Mouse (Mus musculus) midbrain, embryonic 16.5 days (tissue): ENCODE measurements around the gene Ppef2. TPM values are rescaled to one million over a fixed set of nuclear protein-coding genes. Genes with fewer than 3 reads are reported as not detected.

Experiments used
- ATAC-seq: fragments of 200-750 bp; cut with Nextera tagmentation; 2 replicates; pipeline ENCODE4 v1.8.0; 2017; ENCODE audit warnings: moderate TSS enrichment
- H3K27ac ChIP-seq: fragments of 300-500 bp; sonication (generic); 2 replicates; pipeline ENCODE4 v1.5.1; 2014; ENCODE audit warnings: mild to moderate bottlenecking, low read length, mixed read lengths
- H3K27me3 ChIP-seq: fragments of 300-500 bp; sonication (generic); 2 replicates; pipeline ENCODE4 v1.6.1; 2014; ENCODE audit warnings: low read depth, low read length, mixed read lengths; ENCODE audit not compliant: control insufficient read depth, insufficient read depth
- H3K36me3 ChIP-seq: fragments of 300-500 bp; sonication (generic); 2 replicates; pipeline ENCODE4 v1.6.1; 2014; ENCODE audit warnings: mild to moderate bottlenecking, low read length, moderate library complexity, mixed read lengths; ENCODE audit not compliant: control insufficient read depth, insufficient read depth
- H3K4me1 ChIP-seq: fragments of 300-500 bp; sonication (generic); 2 replicates; pipeline ENCODE4 v1.6.1; 2014; ENCODE audit warnings: mild to moderate bottlenecking, low read length, mixed read lengths; ENCODE audit not compliant: control insufficient read depth, insufficient read depth
- H3K4me2 ChIP-seq: fragments of 300-500 bp; sonication (generic); 2 replicates; pipeline ENCODE4 v1.6.1; 2014; ENCODE audit warnings: mild to moderate bottlenecking, low read length, mixed read lengths
- H3K4me3 ChIP-seq: fragments of 300-500 bp; sonication (generic); 2 replicates; pipeline ENCODE4 v1.5.1; 2014; ENCODE audit warnings: low read depth, mild to moderate bottlenecking, low read length, moderate library complexity, mixed read lengths
- H3K9ac ChIP-seq: fragments of 300-500 bp; sonication (generic); 2 replicates; pipeline ENCODE4 v1.6.1; 2014; ENCODE audit warnings: low read depth, low read length, mixed read lengths
- H3K9me3 ChIP-seq: fragments of 300-500 bp; sonication (generic); replicated peaks from 2 replicates; pipeline ENCODE4 v1.6.1; 2014; ENCODE audit warnings: mild to moderate bottlenecking, low read length, mixed read lengths; ENCODE audit not compliant: control insufficient read depth, poor library complexity, severe bottlenecking
- WGBS: fragments of 180-500 bp; shearing (Covaris S2); extraction: QIAGEN DNeasy Blood & Tissue Kit; methylation state at CpG from one replicate; pipeline ENCODE4 v1.1.7; 2014; 5-methylcytosine and 5-hydroxymethylcytosine counted together
- polyA plus RNA-seq: library from polyadenylated mRNA; unstranded; fragments of >200 nt; fragmentation: Nextera tagmentation; extraction: Ambion mirVana; gene quantifications from 2 replicates; pipeline ENCODE4 v1.2.1, GENCODE M21; 2015

Gene Ppef2
- polyA plus RNA-seq, result 0.61 and 0.84 TPM in 2 replicates

DNA sequence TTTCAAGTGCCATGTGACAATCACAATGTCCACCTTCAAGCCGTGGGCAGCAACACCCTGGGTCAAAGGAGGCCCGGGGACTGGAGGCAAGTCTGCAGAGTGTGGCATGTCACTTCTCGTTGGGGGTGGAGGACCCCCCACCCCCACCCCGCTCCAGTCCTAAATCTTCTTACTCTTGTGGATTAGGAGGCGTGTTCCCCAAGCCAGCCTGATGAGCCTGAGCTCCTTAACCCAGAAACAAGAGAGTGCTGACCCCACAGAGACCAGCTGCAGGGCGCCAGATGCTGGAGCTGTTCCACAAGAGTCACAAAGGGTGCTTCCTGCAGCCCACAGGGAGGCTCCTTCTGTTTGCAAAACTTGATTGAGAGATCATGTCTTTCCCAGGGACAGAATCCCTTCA lies at the start of gene Ppef2:
TSS of gene Ppef2 (minus strand) at position 61 of the 400 bp plus-strand sequence.
- Histone ChIP-seq H3K27ac (no peak within 1 kb of the TSS), H3K4me3 (no peak within 1 kb of the TSS), H3K9me3 (no peaks in the 10 kb centered on the region), H3K27me3 (no peaks in the 10 kb centered on the region), H3K36me3 (no peaks in the 10 kb centered on the region), H3K4me1 (no peaks in the 10 kb centered on the region), H3K4me2 (no peak within 1 kb of the TSS), H3K9ac (no peak within 1 kb of the TSS)
- 6% methylated on average over 6 of the region's 6 CpGs for WGBS
- no peak for ATAC-seq

DNA sequence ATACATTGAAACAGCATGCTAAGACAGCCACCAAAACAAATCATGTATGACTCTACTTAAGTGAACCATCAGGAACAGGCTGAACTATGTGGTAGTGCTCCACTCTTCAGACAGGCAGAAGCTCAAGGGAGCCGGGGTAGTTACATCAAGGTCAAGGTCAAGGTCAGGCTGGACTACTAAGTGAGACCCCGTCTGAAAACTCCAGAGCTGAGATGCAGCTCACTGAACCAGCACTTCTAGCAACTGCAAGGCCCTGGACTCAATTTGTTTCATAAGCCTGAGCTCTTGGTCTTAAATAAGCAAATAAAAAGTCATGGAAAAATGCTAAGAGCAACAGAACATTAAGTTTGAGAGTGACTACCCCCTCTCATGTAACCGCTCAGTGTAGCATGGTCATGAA lies 48.2 kb upstream of the Ppef2 start:
- no peak for ATAC-seq
- Histone ChIP-seq H3K4me2 (no peak overlapping the region), H3K4me3 (no peak overlapping the region), H3K27me3 (no peaks in the 10 kb centered on the region), H3K9me3 (no peaks in the 10 kb centered on the region), H3K27ac (no peak overlapping the region), H3K4me1 (peaks cover 8% of the 10 kb centered on the region), H3K9ac (no peak overlapping the region), H3K36me3 (peaks cover 43% of the 10 kb centered on the region)
- WGBS, result 87% methylated on average over 3 of the region's 3 CpGs

GRCm38 (mm10) chr5:92302149-92302840 lies 46.2 kb upstream of the Ppef2 start:
- peaks cover 47% of the 10 kb centered on the region for H3K36me3 ChIP-seq
- no peak overlapping the region for H3K4me3 ChIP-seq
- no peak for ATAC-seq
- 93% methylated on average over 13 of the region's 13 CpGs for WGBS
- no peaks in the 10 kb centered on the region for H3K4me1 ChIP-seq
- H3K9me3 ChIP-seq, result no peaks in the 10 kb centered on the region
- no peak overlapping the region for H3K9ac ChIP-seq
- H3K4me2 ChIP-seq, result no peak overlapping the region
- H3K27me3 ChIP-seq, result no peaks in the 10 kb centered on the region
- H3K27ac ChIP-seq, result no peak overlapping the region

- Histone ChIP-seq H3K27ac (no peak overlapping the region), H3K4me2 (no peak overlapping the region), H3K4me1 (no peaks in the 10 kb centered on the region), H3K36me3 (peaks cover 37% of the 10 kb centered on the region), H3K27me3 (no peaks in the 10 kb centered on the region), H3K9me3 (no peaks in the 10 kb centered on the region), H3K4me3 (no peak overlapping the region), H3K9ac (no peak overlapping the region)
- ATAC-seq, result no peak
- 94% methylated on average over 2 of the region's 2 CpGs for WGBS
These were observed 38.4 kb upstream of the Ppef2 start for GRCm38 (mm10) chr5:92294525-92294924.

GRCm38 (mm10) chr5:92291652-92292414 lies 35.8 kb upstream of the Ppef2 start:
- no peak for ATAC-seq
- Histone ChIP-seq H3K27me3 (no peaks in the 10 kb centered on the region), H3K9ac (no peak overlapping the region), H3K4me1 (no peaks in the 10 kb centered on the region), H3K36me3 (peaks cover 41% of the 10 kb centered on the region), H3K4me3 (no peak overlapping the region), H3K4me2 (no peak overlapping the region), H3K27ac (no peak overlapping the region), H3K9me3 (no peaks in the 10 kb centered on the region)
- 94% methylated on average over 6 of the region's 6 CpGs for WGBS

- Histone ChIP-seq H3K27me3 (no peaks in the 10 kb centered on the region), H3K27ac (no peak overlapping the region), H3K36me3 (peaks cover 49% of the 10 kb centered on the region), H3K4me3 (no peak overlapping the region), H3K4me2 (no peak overlapping the region), H3K9me3 (no peaks in the 10 kb centered on the region), H3K9ac (no peak overlapping the region), H3K4me1 (no peaks in the 10 kb centered on the region)
- no peak for ATAC-seq
- whole genome bisulfite sequencing, result 88% methylated on average over 6 of the region's 6 CpGs
These were observed 31.8 kb upstream of the Ppef2 start for GRCm38 (mm10) chr5:92287840-92288239.

GRCm38 (mm10) chr5:92283107-92283506 lies 27.0 kb upstream of the Ppef2 start:
- Histone ChIP-seq H3K9me3 (no peaks in the 10 kb centered on the region), H3K4me3 (no peak overlapping the region), H3K36me3 (peaks cover 21% of the 10 kb centered on the region), H3K4me1 (peaks cover 10% of the 10 kb centered on the region), H3K27ac (no peak overlapping the region), H3K4me2 (no peak overlapping the region), H3K27me3 (no peaks in the 10 kb centered on the region), H3K9ac (no peak overlapping the region)
- no peak for ATAC-seq
- WGBS, result 79% methylated on average over 3 of the region's 3 CpGs

DNA sequence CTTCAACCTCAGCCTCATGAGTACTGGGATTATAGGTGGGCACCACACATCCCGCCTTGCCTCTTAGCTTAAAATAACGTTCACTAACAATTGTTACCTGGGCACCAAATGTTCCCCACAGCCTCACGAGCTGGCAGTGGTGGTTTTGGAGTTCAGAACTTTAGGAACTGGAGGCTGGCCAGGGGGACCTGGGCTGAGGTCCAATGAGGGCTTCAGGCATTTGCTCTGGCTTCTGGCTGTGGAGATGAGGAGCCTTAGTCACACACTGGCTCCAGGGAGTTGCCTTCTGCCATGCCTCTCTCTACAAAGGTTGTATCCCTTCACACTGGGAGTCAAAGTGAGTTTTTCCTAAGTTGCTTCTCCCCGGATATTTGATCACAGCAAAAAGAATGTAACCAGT lies 26.5 kb upstream of the Ppef2 start:
- Histone ChIP-seq H3K4me2 (no peak overlapping the region), H3K27ac (no peak overlapping the region), H3K36me3 (peaks cover 21% of the 10 kb centered on the region), H3K27me3 (no peaks in the 10 kb centered on the region), H3K9ac (no peak overlapping the region), H3K9me3 (no peaks in the 10 kb centered on the region), H3K4me3 (no peak overlapping the region), H3K4me1 (peaks cover 10% of the 10 kb centered on the region)
- ATAC-seq, result no peak
- 82% methylated on average over 4 of the region's 4 CpGs for WGBS

DNA sequence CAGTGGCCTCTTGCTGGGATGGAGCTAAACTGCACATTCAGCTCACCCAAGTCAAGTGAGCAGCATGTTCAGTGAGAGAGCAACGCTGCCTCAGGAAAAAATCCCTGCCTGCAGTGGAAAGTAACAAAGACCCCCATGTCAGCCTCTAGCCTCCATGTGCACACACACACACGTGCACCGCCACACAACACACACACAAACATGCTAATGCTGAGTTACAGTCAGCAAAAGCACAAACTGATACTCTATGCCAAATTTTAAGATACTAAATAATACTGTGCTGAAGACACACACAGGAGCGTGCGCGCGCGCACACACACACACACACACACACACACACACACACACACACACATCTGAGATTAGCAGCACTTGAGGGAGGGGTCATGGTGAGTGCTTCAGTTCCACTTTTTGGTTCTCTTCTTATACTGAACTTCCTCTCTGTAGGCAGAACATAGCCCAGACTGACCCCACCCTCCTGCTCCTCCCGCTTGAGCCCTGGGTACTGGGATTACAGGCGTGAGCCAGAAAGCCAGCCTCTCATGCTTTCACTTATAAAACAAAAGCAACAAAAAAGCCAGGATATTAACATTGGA lies 23.0 kb upstream of the Ppef2 start:
- peak overlapping the region; percentile 91 for H3K4me2 ChIP-seq
- 82% methylated on average over 10 of the region's 10 CpGs for WGBS
- no peak overlapping the region for H3K4me3 ChIP-seq
- no peak for ATAC-seq
- no peaks in the 10 kb centered on the region for H3K9me3 ChIP-seq
- H3K27me3 ChIP-seq, result no peaks in the 10 kb centered on the region
- no peaks in the 10 kb centered on the region for H3K36me3 ChIP-seq
- no peak overlapping the region for H3K27ac ChIP-seq
- H3K9ac ChIP-seq, result no peak overlapping the region
- peaks cover 10% of the 10 kb centered on the region for H3K4me1 ChIP-seq
